In the genomic region with DNA sequence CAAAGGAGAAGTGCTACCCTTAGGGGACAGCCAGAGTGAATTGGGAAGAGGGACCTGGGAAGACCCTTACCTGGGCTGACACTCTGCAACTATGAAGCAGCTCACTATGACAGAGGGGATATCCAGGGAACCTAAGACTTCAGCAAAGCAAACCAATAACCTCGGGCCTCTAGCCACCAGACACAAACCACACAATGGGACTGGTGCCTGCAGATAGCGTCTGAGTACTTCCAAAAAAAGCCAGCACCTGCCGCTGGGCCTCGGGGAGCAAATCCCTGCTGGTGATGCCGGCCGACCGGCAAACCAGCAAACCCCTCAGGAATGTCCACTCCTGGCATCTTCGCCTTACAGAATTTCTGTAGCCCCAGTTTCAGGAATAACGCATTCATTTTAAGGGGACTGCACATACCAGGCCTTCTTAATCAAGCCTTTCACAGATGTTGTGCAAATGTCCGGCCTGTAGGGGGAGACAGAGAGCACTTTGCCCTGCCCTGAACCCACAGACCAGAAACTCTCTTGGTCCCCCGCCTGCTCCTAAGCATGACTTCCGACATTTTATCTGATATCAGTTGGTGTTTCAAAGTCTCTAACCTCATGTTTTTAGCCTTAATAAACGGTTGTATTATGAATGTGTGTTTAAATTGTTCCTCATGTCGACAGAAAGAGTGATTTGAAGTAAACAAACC, we compare ENCODE assay signal across 9 mouse cellular contexts. TPM values are rescaled to one million over a fixed set of nuclear protein-coding genes. Genes with fewer than 3 reads are reported as not detected.
A peak's percentile ranks its signal among the peaks of the same experiment; 100 is the strongest.
DNase-seq lines count a peak whose midpoint lies in the region; ATAC-seq and TF ChIP-seq lines count a peak whose summit lies in the region.
"Had no signal": no experiment of that assay in that cellular context is flagged by ENCODE, and none has a peak within 500 bp of the region (broad histone marks: within the 10 kb centered on the region; RNA-seq: fewer than 3 reads in every experiment).

No protein-coding gene starts in this region.

- WGBS in limb, embryonic 11.5 days = 35% methylated on average over 14 of the region's 14 CpGs
- WGBS in midbrain, embryonic 16.5 days = 55% methylated on average over 14 of the region's 14 CpGs

- intact Hi-C loops in gastrocnemius, adult 2 months (cut with DNase I) = no loop called here

- ATAC-seq in limb, embryonic 11.5 days (ENCODE audit: insufficient number of reproducible peaks, low FRiP score, low TSS enrichment, low read depth) = no peak
- no peak for ATAC-seq in midbrain, embryonic 16.5 days

- TF ChIP-seq CTCF in gastrocnemius, adult 2 months (IDR thresholded peaks at IDR 0.05) = peak; percentile 55

- DNase-seq in gastrocnemius, adult 2 months = no peak
- no peak for DNase-seq in gastrocnemius, postnatal 25 days
- peak; percentile 10 to 15 for DNase-seq in right cerebral cortex, adult 2 months (ENCODE audit: low spot score in 2 of 2)
- DNase-seq in right cerebral cortex, postnatal 4 days = no peak
- DNase-seq in embryo, embryonic 11 days = peak; percentile 37
- peak; percentile 54 for DNase-seq in limb, embryonic 11.5 days (ENCODE audit: low spot score)
- DNase-seq in thymus, postnatal 0 days (ENCODE audit: low spot score) = peak; percentile 24

- no peaks in the 10 kb centered on the region for H3K36me3 ChIP-seq in limb, embryonic 11.5 days (ENCODE audit: control insufficient read depth, insufficient read depth, low read length)
- no peaks in the 10 kb centered on the region for H3K36me3 ChIP-seq in midbrain, embryonic 16.5 days (ENCODE audit: control insufficient read depth, insufficient read depth, low read length)
- H3K36me3 ChIP-seq: heart, embryonic 15.5 days had no signal

- no peak overlapping the region for H3K9ac ChIP-seq in limb, embryonic 11.5 days (ENCODE audit: low read length)
- no peak overlapping the region for H3K9ac ChIP-seq in midbrain, embryonic 16.5 days (ENCODE audit: low read depth, low read length)
- H3K9ac ChIP-seq: heart, embryonic 15.5 days had no signal

- no peak overlapping the region for H3K27ac ChIP-seq in gastrocnemius, adult 2 months
- H3K27ac ChIP-seq in limb, embryonic 11.5 days (replicated peaks; ENCODE audit: low read depth, low read length) = no peak overlapping the region
- no peak overlapping the region for H3K27ac ChIP-seq in midbrain, embryonic 16.5 days (ENCODE audit: low read length)
- H3K27ac ChIP-seq: heart, embryonic 15.5 days had no signal

- no peak overlapping the region for H3K4me3 ChIP-seq in gastrocnemius, adult 2 months
- no peak overlapping the region for H3K4me3 ChIP-seq in limb, embryonic 11.5 days (ENCODE audit: low read depth, low read length)
- H3K4me3 ChIP-seq in midbrain, embryonic 16.5 days (ENCODE audit: low read depth, low read length) = no peak overlapping the region
- H3K4me3 ChIP-seq: heart, embryonic 15.5 days had no signal

- no peaks in the 10 kb centered on the region for H3K4me1 ChIP-seq in limb, embryonic 11.5 days (ENCODE audit: control insufficient read depth, insufficient read depth, low read length)
- no peaks in the 10 kb centered on the region for H3K4me1 ChIP-seq in midbrain, embryonic 16.5 days (ENCODE audit: control insufficient read depth, insufficient read depth, low read length)

- no peak overlapping the region for H3K4me2 ChIP-seq in limb, embryonic 11.5 days (ENCODE audit: low read depth, severe bottlenecking)
- no peak overlapping the region for H3K4me2 ChIP-seq in midbrain, embryonic 16.5 days (ENCODE audit: low read length)
- H3K4me2 ChIP-seq: heart, embryonic 15.5 days had no signal

- H3K9me3 ChIP-seq in limb, embryonic 11.5 days (ENCODE audit: control insufficient read depth, low read length) = no peaks in the 10 kb centered on the region
- H3K9me3 ChIP-seq in midbrain, embryonic 16.5 days (replicated peaks; ENCODE audit: control insufficient read depth, low read length, poor library complexity, severe bottlenecking) = no peaks in the 10 kb centered on the region
- H3K9me3 ChIP-seq: heart, embryonic 15.5 days had no signal

- H3K27me3 ChIP-seq in limb, embryonic 11.5 days (ENCODE audit: control insufficient read depth, insufficient read depth, low read length) = no peaks in the 10 kb centered on the region
- H3K27me3 ChIP-seq in midbrain, embryonic 16.5 days (ENCODE audit: control insufficient read depth, insufficient read depth, low read depth, low read length) = no peaks in the 10 kb centered on the region
- H3K27me3 ChIP-seq: heart, embryonic 15.5 days had no signal

RNA-seq across cellular contexts. Expression of gene D7Ertd443e, which starts 28.7 kb away (rescaled TPM):
- not detected for total RNA-seq in gastrocnemius, adult 2 months (2021)
- total RNA-seq in gastrocnemius, postnatal 25 days (2021) = not detected
- 0.07 and 0.47 TPM in 2 replicates for polyA plus RNA-seq in limb, embryonic 11.5 days (2014; fragmentation: Nextera tagmentation; extraction: Ambion mirVana)
- polyA plus RNA-seq in thymus, postnatal 0 days (2015; fragmentation: Nextera tagmentation; extraction: Ambion mirVana) = 0.17 and 0.22 TPM in 2 replicates
- 0.16 and 0.18 TPM in 2 replicates for polyA plus RNA-seq in midbrain, embryonic 16.5 days (2015; fragmentation: Nextera tagmentation; extraction: Ambion mirVana)

Comparison
In these comparisons a context has a peak if more than half of its experiments do, and no peak if none do; other contexts are left out.
1. DNase-seq: peak in right cerebral cortex, adult 2 months (2 of 2), embryo, embryonic 11 days (single experiment), limb, embryonic 11.5 days (single experiment) and thymus, postnatal 0 days (single experiment); none in gastrocnemius, adult 2 months (single experiment), gastrocnemius, postnatal 25 days (single experiment) and right cerebral cortex, postnatal 4 days (single experiment).